Mouse (Mus musculus) megakaryocyte, embryonic 14.5 days (primary cell): ENCODE measurements around the gene Trib2. TPM values are rescaled to one million over a fixed set of nuclear protein-coding genes. Genes with fewer than 3 reads are reported as not detected.

Experiments
- H3K27me3 ChIP-seq: replicated peaks from 2 replicates; pipeline ENCODE3; 2012; ENCODE audit warnings: inconsistent platforms
- H3K36me3 ChIP-seq: replicated peaks from 2 replicates; pipeline ENCODE3; 2012; ENCODE audit warnings: low read length, inconsistent platforms, mixed read lengths
- H3K4me1 ChIP-seq: 2 replicates; pipeline ENCODE4 v1.6.1; 2012; ENCODE audit warnings: inconsistent platforms
- H3K4me3 ChIP-seq: replicated peaks from 2 replicates; pipeline ENCODE3; 2012; ENCODE audit warnings: moderate library complexity, mild to moderate bottlenecking, inconsistent platforms
- H3K9me3 ChIP-seq: 2 replicates; pipeline ENCODE4 v1.6.1; 2012; ENCODE audit warnings: inconsistent platforms
- FLI1 ChIP-seq: IDR thresholded peaks from 2 replicates; pipeline ENCODE4 v1.6.1; 2012; ENCODE audit warnings: low read length, inconsistent platforms, mixed read lengths
- GATA1 ChIP-seq: IDR thresholded peaks from 3 replicates; pipeline ENCODE4 v1.6.1; 2012; ENCODE audit warnings: mixed read lengths, low read length, inconsistent platforms, borderline replicate concordance
- polyA plus RNA-seq: library from polyadenylated mRNA; stranded (reverse); fragments of >175 nt; gene quantifications from 2 replicates; pipeline ENCODE4 v1.2.3, GENCODE M21; 2012; ENCODE audit warnings: low replicate concordance; ENCODE audit not compliant: insufficient read depth

Gene Trib2
- polyA plus RNA-seq, 1 experiment = 2.6 TPM

DNA sequence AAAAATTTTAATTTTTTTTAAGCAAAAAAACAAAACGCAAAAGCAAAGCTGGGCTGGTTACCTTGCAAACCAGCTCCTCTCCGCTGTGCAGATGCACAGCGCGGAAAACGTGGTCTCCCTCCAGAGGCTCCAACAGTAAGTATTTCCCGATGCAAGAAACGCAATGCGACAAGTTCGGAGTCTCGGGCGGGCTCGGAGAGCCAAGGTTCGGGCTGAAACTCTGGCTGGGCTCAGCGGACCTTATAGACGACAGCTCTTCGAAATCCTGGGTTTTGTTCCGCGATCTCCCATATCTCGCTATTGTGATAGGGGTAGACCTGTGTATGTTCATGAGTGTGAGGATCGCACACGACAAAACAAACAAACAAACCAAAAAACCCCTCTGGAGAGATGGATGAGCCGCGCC lies 1.5 kb downstream of the Trib2 start:
- H3K4me1 ChIP-seq = peaks cover 47% of the 10 kb centered on the region
- no peak for TF ChIP-seq GATA1
- no peak for TF ChIP-seq FLI1
- H3K4me3 ChIP-seq = peak overlapping the region; percentile 93
- no peaks in the 10 kb centered on the region for H3K36me3 ChIP-seq
- peaks cover 62% of the 10 kb centered on the region for H3K27me3 ChIP-seq
- H3K9me3 ChIP-seq = no peaks in the 10 kb centered on the region

DNA sequence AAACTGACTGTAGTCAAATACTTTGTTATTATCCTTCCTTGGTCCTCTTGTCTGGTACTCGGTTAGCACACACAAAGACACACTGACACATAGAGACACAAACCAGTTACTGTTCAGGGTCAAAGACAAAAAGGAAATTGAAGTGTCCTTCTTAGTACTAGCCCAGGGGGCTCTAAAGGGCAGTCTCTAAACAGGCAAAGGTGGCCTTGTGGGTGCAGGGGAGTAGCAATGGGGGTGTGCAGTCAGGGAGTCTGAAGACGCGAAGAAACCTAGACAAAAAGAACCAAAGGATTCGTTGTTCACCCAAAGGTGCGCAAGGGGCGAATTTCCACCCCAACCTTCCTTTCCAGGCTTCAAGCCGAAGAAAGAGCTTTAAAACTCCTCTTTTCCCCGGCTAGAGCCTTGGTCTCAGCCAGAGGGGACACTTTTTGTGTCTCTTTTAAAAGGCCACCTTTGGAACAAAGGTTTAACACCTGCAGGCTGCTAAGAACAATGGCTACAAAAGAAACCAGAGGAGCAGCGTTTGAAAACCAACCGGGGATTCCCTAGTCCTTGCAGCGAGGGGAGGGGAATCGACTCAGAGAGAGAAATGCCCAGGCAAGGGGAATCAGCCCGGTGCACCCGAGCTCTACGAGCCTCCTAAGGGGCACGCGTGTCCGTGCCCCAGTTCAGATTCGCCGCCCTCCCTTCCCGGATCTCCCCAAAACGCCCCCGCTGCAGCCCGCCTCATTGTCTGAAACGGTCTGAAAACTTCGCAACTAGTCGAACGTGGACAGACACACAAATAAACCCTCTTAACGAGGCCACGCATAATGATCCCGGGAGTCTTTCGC lies 2.3 kb downstream of the Trib2 start:
- Histone ChIP-seq H3K27me3 (peaks cover 65% of the 10 kb centered on the region), H3K9me3 (no peaks in the 10 kb centered on the region), H3K36me3 (peaks cover 3% of the 10 kb centered on the region), H3K4me1 (peaks cover 47% of the 10 kb centered on the region), H3K4me3 (peak overlapping the region; percentile 93)
- TF ChIP-seq FLI1 = no peak
- no peak for TF ChIP-seq GATA1

DNA sequence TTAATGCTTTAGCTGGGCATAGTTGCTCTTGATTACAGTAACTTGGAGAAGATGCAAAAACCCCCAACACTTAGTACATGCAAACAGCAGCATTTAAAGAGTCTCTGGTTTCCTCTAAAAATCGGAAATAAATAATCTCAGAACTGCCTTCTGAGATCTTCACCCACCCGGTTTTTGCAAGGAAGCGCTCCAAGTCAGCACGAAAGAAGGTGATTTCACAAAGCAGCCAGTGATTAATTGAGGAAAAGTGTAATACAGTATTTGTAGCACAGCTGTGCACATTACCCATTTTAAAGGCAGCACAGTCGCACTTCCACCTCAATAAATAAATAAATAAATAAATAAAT lies 2.9 kb downstream of the Trib2 start:
- TF ChIP-seq GATA1 (no peak), FLI1 (no peak)
- Histone ChIP-seq H3K9me3 (no peaks in the 10 kb centered on the region), H3K4me1 (peaks cover 47% of the 10 kb centered on the region), H3K27me3 (peaks cover 61% of the 10 kb centered on the region), H3K4me3 (peak overlapping the region; percentile 78), H3K36me3 (peaks cover 3% of the 10 kb centered on the region)

DNA sequence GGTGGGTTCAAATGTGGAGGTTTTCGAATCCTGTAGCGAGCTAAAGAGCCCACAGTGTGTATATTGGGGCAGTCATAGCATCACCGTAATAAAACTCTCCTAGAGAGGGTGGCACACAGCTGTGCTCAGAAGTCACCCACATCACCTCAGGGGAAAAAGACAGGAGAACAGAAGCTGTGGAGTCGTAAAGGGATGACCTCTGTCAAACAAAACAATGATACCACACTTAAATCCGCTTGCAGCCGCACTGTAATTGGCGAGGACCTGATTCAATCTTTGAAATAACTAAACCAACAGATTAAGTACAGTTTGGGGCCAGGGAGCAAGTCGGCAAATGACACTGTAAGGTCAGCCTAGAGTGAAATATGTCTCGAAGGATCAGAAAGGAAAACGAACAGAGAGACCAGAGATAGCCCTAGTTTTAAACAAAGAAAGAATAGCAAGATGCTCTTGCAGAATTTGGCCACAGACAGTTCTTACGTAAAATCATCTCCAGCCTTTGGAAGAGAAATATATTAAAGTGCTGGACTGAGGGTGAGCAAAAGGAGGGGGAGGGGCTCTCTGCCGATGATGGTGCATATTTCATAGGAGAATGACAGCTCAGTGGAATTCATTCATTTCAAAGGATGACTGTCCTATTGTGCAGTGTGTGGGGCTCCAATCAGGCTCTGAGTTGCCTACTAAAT lies 3.4 kb downstream of the Trib2 start:
- Histone ChIP-seq H3K4me3 (peak overlapping the region; percentile 78), H3K9me3 (no peaks in the 10 kb centered on the region), H3K36me3 (peaks cover 3% of the 10 kb centered on the region), H3K4me1 (peaks cover 47% of the 10 kb centered on the region), H3K27me3 (peaks cover 59% of the 10 kb centered on the region)
- TF ChIP-seq GATA1 (no peak), FLI1 (no peak)

DNA sequence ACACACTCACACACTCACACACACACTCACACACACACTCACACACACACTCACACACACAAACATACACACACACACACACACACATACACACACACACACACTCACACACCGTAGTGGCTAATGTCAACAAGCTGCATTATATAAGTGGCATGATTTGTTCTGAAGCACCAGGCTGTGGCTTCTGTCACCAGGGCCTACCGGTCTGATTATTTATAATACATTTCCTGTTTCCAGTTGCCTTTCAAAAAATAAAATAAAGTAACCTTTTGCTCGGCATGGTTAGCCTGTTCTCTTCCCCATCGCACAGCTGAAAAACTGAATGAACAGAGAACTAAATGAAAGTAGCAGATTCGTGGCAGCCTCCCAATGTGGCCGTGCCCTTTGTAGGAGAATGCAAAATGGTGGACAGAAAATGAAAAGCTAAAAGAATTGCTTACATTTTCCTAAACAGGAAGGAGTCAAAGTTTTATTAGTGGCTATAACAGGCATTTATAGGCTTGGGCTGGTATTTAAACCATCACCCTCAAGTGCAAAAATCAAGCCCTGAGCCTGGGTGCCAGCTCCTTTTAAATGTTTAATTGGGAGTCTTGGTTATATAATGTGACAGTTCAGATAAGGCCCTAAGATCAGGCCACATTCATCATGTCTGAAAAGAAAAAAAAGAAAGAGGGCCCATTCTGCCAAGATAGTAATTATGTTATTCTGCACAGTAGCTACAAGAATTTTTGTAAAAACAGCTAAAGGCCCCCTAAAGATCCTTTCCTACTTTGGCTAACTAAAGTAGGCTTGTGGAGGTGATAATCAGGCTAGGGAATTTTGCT lies 4.4 kb downstream of the Trib2 start:
- no peaks in the 10 kb centered on the region for H3K9me3 ChIP-seq
- H3K4me3 ChIP-seq = peak overlapping the region; percentile 65
- peaks cover 3% of the 10 kb centered on the region for H3K36me3 ChIP-seq
- peaks cover 51% of the 10 kb centered on the region for H3K27me3 ChIP-seq
- TF ChIP-seq FLI1 (no peak), GATA1 (no peak)
- peaks cover 43% of the 10 kb centered on the region for H3K4me1 ChIP-seq

DNA sequence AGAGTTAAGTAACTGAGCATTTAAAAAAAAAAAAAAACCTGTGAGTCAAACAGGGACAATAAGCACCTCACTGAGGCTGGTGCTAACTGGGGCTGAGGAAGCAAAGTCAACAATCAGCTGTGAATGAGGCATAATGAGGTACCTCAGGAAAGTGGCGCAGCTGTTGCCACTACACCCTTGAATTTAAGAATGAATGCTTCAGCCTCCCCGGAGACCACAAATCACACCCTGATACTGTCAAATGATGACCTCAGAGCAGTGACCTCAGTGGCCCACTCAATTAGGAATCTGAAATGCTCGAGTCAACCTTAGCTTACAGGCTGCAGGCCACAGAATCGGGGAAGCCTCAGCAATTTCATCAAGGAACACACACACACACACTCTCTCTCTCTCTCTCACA lies 5.0 kb downstream of the Trib2 start:
- H3K4me1 ChIP-seq = peaks cover 37% of the 10 kb centered on the region
- TF ChIP-seq GATA1 (no peak), FLI1 (no peak)
- H3K9me3 ChIP-seq = no peaks in the 10 kb centered on the region
- H3K36me3 ChIP-seq = peaks cover 4% of the 10 kb centered on the region
- H3K4me3 ChIP-seq = peak overlapping the region; percentile 1
- peaks cover 44% of the 10 kb centered on the region for H3K27me3 ChIP-seq

DNA sequence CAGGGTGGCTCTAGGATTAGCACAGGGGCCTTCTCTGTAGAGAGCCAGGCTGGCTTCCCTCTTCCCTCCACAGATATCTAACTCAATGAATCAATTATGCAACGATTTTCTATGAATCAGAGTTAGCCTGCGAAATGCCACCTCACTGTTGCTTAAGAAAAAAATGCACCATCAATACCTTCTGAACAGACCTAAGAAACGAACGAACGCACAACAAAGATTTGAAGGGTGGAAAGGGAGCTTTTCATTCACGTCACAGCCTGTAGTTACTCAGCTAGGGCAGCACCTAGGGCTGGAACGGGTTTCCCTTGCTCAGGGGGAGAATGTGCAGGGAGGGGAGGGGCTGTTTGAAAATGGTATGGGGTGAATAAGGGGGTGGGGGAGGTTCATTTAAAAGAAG lies 5.8 kb downstream of the Trib2 start:
- no peak for TF ChIP-seq GATA1
- no peak for TF ChIP-seq FLI1
- Histone ChIP-seq H3K36me3 (peaks cover 9% of the 10 kb centered on the region), H3K4me1 (peaks cover 32% of the 10 kb centered on the region), H3K9me3 (no peaks in the 10 kb centered on the region), H3K27me3 (peaks cover 39% of the 10 kb centered on the region), H3K4me3 (no peak overlapping the region)

DNA sequence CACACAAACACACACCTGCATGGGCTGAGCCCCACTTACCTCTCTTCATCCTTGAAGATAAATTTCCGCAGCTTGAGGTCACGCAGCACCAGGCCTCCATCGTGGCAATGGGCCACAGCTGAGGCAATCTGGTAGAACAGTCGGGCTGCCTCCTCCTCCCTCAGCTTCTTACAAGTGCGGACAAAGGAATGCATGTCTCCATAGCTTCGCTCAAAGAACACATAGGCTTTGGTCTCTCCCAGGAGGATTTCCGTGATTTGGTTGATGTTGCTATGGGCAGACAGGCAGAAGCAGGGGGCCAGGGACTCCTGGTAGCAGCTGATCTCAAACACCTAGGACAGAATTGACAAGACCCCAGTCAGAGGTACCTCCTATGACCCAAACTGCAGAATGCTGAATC lies 7.1 kb downstream of the Trib2 start:
- Histone ChIP-seq H3K27me3 (peaks cover 27% of the 10 kb centered on the region), H3K4me3 (no peak overlapping the region), H3K36me3 (peaks cover 15% of the 10 kb centered on the region), H3K9me3 (no peaks in the 10 kb centered on the region), H3K4me1 (peaks cover 20% of the 10 kb centered on the region)
- TF ChIP-seq FLI1 = no peak
- no peak for TF ChIP-seq GATA1

DNA sequence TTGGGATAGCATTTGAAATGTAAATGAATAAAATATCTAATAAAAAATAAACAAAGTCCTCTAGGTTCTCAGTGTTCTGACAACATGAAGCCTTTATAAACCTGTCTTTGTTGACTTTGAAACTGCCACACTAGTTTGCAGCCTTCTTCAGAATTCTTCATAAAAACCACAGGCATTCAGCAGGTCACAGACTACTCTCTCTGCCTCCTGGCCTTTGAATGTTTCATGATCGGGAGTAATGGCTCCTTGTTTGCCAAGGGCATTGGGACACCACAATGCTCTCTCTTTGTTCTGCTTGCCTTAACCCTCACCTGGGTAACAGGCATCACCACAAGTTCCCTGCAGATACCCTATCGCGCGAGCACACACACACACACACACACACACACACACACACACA lies 7.5 kb downstream of the Trib2 start:
- Histone ChIP-seq H3K9me3 (no peaks in the 10 kb centered on the region), H3K4me1 (peaks cover 16% of the 10 kb centered on the region), H3K27me3 (peaks cover 23% of the 10 kb centered on the region), H3K36me3 (peaks cover 17% of the 10 kb centered on the region), H3K4me3 (no peak overlapping the region)
- TF ChIP-seq FLI1 (no peak), GATA1 (no peak)
